Mouse (Mus musculus): ENCODE data around the gene Dsn1.

The Dsn1 gene

DNA sequence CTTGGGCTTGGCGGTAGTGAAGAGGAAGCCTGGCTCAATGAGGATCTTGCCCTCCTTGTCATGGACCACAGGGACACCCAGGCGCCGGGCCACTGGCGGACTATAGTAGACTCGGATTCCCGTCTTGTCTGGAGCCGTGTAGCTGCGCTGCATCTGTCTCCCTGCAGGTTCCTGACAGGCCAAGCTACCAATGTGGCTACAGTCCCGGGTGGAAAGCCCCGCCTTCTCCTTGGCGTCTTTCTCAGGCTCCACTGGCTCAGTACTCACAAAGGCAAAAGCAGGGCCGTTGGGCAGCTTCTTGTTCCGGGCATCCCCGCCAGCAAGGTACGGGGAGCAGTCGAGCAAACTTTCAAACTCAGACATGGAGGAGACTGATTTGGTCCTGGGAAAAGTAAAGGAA is 14.2 kb upstream of the Dsn1 start:
- DNase-seq (ENCODE audit: low read depth, low spot score) = no peak

DNA sequence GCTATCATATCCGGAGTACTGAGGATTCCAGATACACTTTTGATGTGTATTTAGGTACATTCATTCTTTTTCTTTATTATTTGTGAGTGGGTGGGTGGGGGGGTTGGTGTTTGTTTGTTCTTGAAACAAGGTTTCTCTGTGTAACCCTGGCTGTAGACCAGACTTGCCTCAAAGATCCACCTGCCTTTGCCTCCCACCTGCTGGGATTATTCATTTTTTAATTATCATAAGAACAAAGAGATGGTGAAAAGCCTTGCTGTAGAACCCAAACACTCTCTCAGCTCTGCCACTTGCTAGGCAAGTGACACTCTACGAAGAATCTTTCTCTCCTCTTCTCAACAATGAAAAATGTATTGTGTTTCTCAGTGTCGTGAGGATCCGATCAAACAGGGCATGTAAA is 12.3 kb upstream of the Dsn1 start:
- DNase-seq (ENCODE audit: low read depth, low spot score) = no peak

DNA sequence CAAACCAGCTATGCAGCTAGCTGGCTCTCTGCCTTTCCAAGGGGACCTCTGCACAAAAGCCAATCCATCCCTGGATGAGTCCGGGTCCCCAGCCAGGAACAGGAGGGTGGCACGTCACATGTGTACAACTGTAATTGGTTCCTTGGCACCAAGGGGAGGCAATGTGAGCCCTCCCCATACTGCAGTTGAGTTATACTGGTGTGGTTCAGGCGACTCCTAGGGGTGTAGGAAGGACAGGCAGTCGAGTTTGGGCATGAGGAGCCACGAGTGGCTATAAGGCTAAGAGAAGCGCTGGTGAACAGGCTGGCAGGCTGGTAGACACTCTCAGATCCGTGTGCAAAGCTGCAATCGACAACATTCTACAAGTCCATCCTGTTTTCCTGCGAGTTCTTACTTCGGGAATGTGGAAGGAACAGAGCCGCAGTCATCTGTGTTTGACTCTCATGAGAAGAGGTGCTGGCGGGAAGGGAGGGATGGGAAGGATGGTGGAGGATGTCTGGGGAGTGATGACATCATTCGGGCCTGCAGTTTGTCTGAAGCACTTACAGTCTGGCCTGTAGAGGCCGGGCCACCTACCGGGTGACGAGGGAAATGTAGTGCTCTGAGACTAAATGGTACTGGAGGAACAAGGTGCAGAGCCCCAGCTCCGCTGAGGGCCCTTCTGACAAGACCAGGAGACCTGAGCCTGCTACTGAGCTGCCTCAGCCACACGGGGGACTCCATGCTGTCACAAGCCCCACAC is 9.7 kb upstream of the Dsn1 start:
- no peak for DNase-seq (ENCODE audit: low read depth, low spot score)

DNA sequence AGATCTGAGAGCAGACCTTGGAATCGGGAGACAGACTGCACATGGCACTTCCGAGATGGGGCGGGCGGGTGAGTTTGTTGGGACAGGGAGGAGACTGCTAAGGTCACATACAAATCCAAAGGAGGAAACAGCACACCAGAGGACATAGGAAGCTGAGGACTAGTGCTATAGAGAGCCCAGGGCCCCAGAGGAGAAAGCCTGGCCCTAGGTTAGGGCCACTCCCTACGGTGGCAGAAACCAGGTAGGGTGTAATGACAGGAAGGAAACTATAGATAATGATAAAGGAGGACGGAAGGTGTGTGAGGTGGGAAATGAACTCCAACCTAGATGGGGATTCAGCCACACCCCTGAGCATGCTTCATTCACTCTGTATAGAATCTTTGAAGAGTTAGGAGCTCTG is 5.4 kb upstream of the Dsn1 start:
- no peak for DNase-seq (ENCODE audit: low read depth, low spot score)

DNA sequence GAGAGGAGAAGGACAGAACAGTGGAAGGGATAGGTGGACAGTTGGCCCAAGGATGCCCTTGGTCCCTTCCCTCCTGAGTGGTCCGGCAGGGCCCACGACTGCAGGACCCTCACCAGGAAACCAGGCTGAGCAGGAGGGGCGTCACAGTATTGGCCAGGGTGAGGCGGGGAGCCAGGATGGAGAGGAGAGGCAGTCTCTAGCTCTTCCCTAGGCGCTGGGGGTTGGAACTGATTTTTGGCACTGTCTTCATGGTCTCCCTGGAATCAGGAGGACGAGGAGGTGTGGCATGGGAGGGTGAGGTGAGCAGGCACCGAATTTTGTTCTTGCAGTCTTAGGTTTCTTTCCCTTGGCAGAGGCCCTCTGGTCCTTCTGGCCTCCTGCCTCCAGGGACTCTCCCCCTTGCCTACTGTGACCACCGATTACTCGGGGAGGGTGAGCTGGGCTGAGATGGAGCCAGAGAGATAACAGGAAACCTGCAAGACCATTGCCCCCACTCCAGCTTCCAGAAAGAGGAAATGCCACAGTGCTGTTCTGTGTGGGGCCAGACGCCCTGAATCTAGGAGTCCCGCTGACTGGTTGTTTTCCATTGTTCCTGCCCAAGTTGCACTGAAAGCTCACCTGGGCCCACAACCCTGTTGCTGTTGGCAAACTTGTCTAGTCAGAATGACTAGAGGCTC is 3.8 kb upstream of the Dsn1 start:
- DNase-seq (ENCODE audit: low read depth, low spot score) = no peak

DNA sequence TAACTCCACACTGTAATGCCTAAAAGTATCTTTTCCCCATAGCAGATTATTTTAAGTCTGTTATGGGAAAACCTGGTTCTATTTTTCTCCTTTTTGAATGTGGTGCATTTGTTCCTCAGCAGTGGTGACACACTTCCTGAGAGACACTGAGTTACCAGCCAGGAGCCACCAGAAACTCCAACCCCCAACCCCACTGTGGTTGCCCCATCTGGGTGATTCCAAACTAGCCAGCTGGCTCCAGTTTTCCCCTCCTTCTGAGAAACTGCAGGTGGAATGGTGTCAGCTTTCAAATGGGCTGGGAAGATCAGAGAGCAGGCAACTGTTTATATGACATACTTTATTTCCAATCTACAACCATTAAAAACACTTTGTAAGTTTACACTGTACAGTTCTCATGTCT is 3.2 kb upstream of the Dsn1 start:
- DNase-seq (ENCODE audit: low read depth, low spot score) = no peak

DNA sequence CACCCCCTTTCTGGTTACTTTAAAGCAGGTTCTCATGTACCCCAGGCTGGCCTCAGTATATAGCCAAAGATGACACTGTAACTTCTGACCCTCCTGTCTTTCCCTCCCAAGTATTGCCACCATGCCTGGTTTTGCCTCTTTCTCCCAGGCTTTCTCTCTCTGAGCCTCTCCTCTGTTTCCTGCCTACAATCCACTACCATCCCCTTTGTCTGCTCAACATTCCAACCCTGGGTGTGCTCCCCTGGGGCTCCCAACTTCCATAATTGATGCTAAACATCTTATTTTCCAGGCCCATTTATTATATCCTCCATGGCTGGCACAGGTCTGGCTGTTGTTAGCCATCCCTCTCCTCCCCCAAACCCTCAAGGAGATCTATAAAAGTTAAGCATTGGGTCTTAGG is 1.6 kb upstream of the Dsn1 start:
- DNase-seq (ENCODE audit: low read depth, low spot score) = no peak

DNA sequence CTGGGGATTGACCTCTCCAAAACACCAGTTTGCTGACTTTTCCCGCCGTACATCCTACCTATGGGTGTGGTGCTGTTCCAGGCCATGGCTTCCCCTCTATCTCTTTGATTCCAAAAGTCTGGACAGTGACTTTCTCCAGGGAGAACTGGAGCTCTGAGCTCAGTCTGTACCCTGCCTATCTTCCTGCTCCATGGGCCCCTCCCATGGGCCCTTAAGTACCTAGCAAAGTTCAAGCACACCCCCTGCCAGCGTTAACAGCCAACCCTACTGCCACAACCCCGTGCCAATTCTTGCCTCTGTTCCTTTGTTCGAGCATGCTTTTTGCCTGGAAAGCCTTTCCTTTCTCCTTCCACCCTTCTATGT is 261 bp upstream of the Dsn1 start:
- no peak for DNase-seq (ENCODE audit: low read depth, low spot score)

DNA sequence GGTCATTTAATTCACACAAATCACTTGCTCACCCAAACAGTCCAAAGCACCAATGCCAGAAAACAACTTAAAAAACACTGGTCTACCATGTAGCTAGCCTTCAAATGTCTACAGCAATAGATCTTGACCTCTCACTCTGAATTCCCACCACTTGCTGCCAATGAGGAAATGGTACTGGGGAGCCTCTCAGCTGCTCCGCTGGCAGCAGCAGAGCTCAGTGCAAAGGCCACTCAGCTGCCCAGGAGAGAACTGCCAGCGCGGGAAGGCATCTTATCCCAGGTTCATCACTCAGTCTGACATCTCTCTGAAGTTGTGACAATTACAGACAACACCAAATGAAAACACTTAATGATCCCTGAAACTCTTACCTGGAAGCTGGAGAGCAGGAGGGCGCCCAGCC is 4.6 kb downstream of the Dsn1 start:
- no peak for DNase-seq (ENCODE audit: low read depth, low spot score)

DNA sequence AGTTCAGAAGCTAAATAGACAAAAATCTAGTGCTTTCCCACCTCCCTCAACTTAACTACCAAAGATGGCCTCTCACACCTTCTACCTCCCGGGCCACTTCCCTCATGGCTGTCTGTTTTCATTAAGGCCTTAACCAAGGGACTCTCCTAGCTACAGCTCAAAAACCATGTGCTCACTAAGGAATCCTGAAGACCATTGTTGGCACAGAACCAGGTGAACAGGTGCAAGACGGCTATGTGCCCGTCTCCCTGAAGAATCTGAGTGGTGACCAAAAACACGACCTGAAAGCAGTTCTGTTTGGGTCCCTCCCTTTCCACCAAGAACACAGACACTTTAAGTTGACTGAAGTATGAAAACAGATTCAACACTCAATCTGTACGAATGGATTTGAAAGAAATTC is 8.7 kb downstream of the Dsn1 start:
- no peak for DNase-seq (ENCODE audit: low read depth, low spot score)

DNA sequence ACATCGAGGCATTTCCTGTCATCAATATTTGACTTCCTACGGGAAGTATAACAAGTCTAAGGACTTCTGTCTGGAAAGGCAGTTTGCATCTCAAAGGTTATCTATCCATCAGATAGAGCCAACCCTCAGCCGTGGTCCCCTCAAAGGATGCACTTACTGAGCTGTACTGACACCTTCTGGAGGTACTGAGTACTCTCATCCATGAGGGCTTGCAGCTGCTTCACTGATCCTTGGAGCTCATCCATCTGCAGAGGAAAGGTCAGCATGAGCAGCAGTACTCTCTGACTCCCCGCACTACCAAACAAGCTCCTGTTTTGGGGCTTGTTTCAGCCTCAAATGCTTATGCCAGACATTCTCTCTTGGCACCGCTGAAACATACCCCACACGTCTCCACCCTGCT is 10.4 kb downstream of the Dsn1 start:
- peak; percentile 57 for DNase-seq (ENCODE audit: low read depth, low spot score)

DNA sequence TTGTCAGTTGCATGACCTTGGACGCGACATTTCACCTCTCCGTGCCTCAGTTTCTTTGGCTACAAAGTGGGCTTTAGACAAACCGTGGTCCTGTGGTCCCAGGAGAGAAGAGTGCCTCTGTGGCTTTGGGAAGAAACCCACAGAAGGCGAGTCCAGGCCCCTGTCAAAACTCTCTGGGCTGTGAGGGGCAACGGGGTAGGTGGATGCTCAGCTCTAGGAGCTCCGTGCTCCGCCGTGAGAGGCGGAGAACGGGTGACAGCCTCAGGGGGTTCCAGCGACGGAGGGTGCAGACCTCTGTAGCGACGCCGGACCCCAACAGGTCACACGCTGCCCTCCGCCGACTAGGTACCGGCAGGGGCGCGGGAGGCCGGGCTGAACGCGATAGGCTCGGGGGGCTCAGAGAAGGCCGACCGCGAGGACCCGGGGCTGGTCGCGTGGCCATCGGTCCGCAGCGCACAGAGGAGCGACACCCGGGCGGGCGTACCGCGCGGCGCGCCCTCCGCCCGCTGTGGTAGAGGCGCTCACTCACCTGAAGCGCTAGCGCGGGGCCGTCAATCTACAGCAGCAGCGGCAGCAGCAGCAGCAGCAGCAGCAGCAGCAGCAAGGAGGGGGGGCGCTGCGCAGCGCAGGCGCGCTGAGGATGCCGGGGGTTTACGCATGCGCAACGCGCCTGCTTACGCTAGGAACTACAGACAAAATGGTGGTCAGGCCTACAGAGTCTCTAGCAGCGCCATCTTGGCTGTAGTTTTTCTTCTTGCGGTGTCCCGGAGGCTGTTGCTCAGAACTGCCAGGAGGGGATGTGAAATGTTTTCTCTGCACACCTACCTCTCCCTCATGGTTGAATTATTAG is 15.3 kb downstream of the Dsn1 start, which contains the start of gene Ndrg3:
Gene Ndrg3 (minus strand): TSS at position 587 of the 850 bp plus-strand sequence.
- peak; percentile 100 for DNase-seq (ENCODE audit: low read depth, low spot score)

DNA sequence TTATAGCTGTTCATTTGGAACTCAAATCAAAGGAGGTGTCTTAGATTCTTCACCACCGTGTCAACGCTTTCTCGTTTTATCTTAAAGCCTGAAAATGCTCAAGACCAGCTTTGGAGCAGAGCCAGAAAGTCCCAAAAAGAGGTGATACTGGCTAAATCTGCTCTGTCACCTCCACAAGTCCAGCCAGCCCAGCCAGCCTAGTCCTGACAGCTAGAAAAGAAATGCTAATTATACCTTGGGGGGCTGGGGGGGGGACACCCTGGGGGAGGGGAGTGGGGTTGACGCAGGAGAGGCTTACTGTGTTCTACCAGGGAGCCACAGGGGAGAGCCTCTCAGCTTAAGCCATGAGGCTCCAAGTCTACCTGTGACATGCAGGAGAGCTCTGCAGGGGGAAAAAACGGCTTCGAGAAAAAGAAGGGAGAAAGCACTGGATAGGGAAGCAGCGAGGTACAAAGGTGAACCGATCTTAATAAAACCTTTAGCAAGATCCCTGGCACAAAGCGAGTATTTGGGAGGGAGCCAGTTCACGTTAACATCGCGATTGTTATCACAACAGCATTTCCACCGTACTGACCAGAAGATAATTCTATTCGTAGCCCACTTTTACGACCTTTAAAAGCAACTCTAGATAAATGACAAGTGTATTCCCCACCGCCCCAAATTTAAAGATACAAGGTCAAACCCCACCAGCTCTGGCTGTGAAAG is 16.1 kb downstream of the Dsn1 start:
- no peak for DNase-seq (ENCODE audit: low read depth, low spot score)

DNA sequence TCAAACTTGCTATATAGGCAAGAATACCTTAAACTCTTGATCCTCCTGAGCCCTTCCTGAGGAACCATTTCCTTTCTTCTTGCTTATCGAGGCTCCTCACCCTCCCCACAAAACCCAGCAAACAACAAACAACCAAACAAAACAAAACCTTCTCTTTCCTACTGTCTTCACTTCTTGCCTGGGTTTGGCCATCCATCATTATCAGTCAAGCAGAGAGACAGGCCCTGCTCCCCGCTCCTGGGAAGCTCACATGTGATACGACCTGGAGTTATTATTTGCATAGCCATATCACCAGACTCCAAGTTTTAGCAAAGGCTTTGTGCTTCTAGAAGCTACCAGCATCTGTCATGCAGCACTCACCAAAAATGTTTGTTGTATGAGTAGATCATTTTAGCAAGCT is 19.6 kb downstream of the Dsn1 start:
- no peak for DNase-seq (ENCODE audit: low read depth, low spot score)

DNA sequence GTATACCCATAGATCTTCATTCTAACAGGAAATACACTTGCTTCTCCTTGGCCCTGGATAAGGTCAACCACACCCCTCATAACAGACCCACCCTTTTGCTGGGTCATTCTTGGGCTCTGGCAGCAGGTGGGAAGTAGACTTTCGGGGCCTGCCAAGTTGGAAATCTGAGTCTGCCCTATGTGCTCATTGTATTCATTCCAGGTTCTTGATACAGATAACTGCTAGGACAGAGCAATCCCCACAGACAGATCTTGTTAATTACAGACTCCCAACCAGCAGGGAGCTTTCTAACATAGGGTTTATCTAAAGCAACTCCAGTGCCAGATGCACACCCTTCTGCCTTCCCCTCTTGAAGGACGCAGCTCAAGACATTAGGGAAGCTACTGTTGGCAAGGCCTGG is 24.1 kb downstream of the Dsn1 start:
- DNase-seq (ENCODE audit: low read depth, low spot score) = no peak

DNA sequence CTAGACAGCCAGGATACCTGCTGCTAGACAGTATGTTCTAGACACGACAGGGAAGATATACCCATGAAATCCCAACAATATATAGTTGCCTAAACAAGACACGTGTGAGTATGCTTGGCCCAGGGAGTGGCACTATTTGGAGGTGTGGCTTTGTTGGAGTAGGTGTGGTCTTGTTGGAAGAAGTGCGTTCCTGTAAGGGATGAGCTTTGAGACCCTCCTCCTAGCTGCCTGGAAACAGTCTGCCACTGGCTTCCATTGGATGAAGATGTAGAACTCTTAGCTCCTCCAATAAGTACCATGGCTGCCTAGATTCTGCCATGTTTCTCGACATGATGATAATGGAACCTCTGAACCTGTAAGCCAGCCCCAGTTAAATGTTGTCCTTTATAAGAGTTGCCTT is 25.7 kb downstream of the Dsn1 start:
- DNase-seq (ENCODE audit: low read depth, low spot score) = no peak

DNA sequence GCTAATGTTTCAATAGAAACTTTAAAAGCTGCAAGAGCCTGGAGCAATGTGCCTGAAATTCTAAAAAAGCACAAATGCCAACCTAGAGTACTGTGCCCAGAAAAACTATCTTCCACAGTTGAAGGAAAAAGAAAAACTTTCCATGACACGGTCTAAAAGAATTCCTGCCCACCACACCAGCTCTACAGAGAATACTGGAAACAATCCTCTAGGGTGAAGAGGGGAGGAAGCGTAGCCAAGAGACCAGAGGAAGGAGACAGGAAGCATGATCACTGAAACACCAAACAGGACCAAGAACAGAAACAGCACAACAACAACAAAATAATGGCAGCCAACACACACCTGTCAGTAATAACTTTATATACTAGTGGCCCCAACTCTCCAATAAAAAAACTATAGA is 26.9 kb downstream of the Dsn1 start:
- no peak for DNase-seq (ENCODE audit: low read depth, low spot score)

DNA sequence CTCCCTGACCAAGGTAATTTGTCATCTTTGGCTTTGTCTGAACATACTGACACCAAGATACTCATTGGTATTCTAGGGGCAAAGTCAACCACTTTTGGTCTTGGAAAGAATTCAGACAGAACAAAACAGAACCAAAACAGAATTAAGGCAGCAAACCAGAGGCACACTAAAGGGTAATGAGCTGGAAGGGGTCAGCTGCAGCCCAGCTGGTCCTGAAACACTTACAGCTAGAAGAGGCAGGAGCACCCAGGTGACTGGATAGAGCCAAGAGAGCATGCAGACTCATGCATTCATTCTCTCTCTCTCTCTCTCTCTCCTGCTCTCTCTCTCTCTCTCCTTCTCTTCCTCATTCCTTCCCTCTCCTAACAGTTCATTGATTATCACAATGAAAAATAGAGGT is 30.2 kb downstream of the Dsn1 start:
- no peak for DNase-seq (ENCODE audit: low read depth, low spot score)

DNA sequence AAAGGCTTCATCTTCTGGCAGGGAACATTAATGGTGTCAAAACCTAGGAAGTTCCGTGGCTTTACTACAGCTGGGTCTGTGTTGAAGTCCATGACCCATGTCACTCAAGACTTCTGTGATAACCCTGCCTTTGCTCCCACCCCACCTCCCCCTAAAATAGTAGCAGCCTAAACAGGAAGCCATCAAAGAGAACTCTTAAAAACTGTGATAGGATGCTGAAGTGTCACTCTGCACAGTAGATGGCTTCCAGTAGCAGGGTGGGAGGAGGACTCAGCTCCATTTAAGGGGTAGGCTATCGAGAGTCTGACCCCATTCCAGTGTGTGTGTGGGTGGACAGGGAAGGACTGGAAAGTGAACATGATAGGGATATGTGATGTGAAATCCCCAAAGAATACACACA is 32.0 kb downstream of the Dsn1 start:
- peak; percentile 45 for DNase-seq (ENCODE audit: low read depth, low spot score)

DNA sequence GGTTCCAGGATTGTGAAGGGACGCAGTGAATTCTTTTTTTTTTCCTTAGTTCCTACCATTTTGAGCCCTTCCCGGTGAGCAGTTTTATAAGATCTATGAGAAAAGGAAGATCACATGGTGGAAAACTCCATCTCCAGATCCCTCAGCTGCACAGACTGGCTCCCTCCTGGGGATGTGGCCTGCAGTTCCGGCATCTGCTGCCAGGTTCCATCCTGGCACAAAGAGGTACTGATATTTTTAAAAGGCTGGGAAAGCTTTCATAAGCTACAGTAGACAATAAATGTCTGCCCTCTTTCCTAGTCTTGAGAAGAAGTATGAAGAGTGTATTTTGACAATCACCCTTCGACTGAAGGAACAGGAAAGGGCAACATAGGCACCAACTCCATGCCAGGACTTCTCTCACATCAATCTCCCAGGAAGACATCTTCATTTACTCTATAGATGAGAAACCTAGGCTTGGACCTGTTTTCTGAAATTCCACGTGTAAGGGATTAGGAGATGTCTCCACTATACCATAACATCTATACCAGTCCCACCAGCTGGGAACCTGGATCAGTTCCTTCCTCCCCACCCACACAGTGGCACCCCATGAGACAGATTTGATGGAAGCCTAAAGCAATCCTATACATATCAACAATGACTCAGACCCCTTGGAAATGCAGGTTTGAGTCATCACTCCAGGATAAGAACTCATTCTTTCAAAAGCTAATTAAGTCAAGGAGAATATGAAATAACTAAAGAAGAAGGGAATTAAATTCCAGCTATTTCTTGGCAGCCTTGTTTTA is 33.4 kb downstream of the Dsn1 start:
- no peak for DNase-seq (ENCODE audit: low read depth, low spot score)

DNA sequence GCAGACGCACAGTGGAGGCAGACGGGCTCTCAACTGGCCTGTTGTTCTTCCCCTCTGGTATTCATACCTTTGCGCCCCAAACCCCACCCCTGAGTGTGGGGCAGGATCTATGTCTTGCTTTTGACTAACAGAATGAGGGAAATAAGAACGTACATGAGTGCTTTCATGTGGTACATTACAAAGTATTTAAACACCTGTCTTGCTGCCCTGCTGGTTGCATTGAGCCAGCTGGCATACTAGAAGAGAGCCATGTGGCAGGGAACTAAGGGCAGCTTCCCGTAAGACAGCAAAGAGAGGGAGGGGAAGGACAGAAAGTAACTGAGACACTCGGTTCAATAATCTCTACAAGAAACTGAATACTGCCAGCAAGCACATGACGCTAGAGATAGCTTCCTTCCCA is 36.7 kb downstream of the Dsn1 start:
- DNase-seq (ENCODE audit: low read depth, low spot score) = peak; percentile 68
